Mouse (Mus musculus) induced T-regulatory cell, adult 2 months (primary cell): ENCODE results near the gene Olfr348.

Experiments
- DNase-seq: peaks from one replicate; pipeline ENCODE4 v3.0.0-alpha.2; 2012; ENCODE audit warnings: low read depth

Olfr348 gene

DNA sequence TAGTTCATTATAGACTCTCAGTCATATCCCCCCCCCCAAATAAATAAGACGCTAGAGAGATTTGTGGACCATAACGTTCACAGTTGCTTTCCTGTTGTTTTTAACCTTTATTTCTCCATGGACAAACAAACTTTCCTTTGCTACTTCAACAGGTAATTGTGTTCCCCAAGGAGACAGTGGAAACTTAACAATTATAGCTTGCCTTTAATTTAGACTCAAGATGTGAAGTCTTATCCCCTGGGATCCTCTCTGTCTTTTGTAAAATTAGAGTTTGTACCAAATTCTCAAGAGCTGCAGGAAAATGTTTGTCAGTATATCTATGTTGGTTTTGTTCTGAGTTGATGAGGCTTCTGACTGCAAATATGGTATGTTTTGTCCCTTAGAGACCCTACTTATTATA lies at the start of gene Olfr348:
Gene Olfr348 (plus strand): TSS at position 301 of the 400 bp plus-strand sequence.
- no peak for DNase-seq

DNA sequence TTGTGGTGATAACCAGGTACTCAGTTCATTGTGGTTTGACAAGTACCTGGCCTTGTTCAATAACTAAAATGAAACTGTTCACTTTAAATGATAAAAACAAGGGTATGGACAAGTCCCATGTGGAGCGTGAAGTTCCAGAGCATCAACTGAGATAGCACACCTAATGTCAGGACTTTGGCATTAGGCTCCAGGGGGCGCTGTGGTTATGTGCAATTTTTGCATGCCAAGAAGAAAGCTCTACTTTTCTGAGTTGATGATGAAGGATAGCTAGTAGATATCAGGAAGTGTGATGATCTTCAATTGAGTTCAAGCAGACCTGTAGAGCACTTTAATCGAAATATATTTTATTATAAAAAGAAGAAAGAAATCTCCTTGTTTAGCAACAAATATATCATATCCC lies 47.9 kb upstream of the Olfr348 start:
- DNase-seq: peak; percentile 0

DNA sequence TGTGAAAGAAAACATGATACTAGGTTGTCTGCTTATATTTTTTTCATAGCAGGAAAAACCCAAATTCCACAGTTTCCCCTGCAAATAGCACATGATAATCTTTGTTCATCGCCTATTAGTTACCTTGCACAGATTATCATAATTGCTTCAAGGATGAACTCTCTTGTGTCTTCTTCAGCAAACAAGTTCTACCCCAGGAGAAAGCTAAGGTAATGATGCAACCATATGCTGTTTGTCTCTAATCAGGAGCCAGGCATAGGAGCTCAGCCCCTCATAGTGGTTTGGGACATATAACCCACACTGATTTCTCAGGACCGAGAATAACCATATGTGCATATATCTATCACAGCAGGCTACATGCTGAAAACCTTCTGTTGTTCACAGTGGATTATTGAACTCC lies 6.2 kb downstream of the Olfr348 start, which contains the start of gene Olfr50:
Gene Olfr50 (plus strand): TSS at position 301 of the 400 bp plus-strand sequence.
- no peak for DNase-seq

DNA sequence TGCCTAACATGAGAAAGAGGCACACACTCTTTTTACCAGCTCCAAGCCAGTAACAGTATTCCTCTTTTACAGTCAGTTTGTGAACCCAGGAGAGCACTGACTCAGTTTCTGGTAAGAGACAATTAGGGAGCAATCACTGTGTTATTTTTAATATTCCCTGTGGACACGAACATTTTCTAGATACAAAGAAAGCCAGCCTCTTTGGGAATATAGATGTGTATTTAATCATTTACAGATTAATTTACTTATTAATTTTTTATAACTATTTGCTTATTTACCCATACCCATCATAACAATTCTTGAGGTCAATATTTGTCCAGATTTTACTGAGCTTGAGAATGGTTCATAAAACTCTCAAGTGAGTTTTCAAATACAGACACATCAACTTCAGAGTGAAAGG lies 32.9 kb downstream of the Olfr348 start, which contains the start of gene Olfr3:
Gene Olfr3 (minus strand): TSS at position 101 of the 400 bp plus-strand sequence.
- DNase-seq: no peak
